32 mouse cellular contexts compared by ENCODE assay signal in the genomic region with DNA sequence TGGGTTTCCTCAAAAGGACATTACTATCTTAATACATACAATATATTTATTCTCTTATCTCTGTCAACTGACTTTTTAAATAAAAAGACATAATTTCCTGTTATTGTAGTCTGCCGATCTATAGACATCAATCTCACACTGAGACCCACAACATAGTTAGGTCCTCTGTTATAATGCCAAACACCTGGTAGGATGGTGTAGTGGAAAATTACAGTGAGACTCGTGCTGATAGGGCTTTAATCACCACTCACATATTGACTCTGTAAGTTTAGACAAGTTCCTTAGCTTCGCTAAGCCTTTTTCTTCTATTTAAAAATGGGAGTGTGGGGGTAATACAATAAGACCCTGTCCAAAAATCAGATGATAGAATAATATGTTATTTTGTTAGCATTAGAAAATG. TPM values are rescaled to one million over a fixed set of nuclear protein-coding genes. Genes with fewer than 3 reads are reported as not detected.
DNase-seq lines count a peak whose midpoint lies in the region; ATAC-seq lines count a peak whose summit lies in the region.
"Had no signal": no experiment of that assay in that cellular context is flagged by ENCODE, and none has a peak within 500 bp of the region (broad histone marks: within the 10 kb centered on the region; RNA-seq: fewer than 3 reads in every experiment).

No protein-coding gene starts in this region.

- ATAC-seq in heart, embryonic 13.5 days (ENCODE audit: extremely low read depth, insufficient number of reproducible peaks, low FRiP score, low TSS enrichment) = no peak
- ATAC-seq in CD4-positive, CD25-positive, alpha-beta regulatory T cell, adult 4 months = peak; percentile 52
- ATAC-seq in inflammation-experienced regulatory T-cells, adult 6 months = peak; percentile 53
- ATAC-seq: forebrain, embryonic 13.5 days; midbrain, embryonic 16.5 days had no signal

- H3K27me3 ChIP-seq in heart, embryonic 13.5 days (replicated peaks) = no peaks in the 10 kb centered on the region
- H3K27me3 ChIP-seq: forebrain, embryonic 13.5 days; intestine, embryonic 15.5 days; limb, embryonic 15.5 days; liver, embryonic 15.5 days; neural tube, embryonic 13.5 days; stomach, embryonic 15.5 days had no signal

- 0 out of 2 replicates have a peak overlapping the region, but pooled peaks have one; percentile 73 for H3K4me2 ChIP-seq in heart, embryonic 13.5 days
- H3K4me2 ChIP-seq: forebrain, embryonic 13.5 days; intestine, embryonic 15.5 days; limb, embryonic 15.5 days; liver, embryonic 15.5 days; lung, embryonic 14.5 days; midbrain, embryonic 11.5 days; neural tube, embryonic 13.5 days; stomach, embryonic 15.5 days had no signal

- H3K9ac ChIP-seq in heart, embryonic 13.5 days = peak overlapping the region; percentile 48
- H3K9ac ChIP-seq: forebrain, embryonic 13.5 days; intestine, embryonic 15.5 days; limb, embryonic 15.5 days; liver, embryonic 15.5 days; lung, embryonic 14.5 days; neural tube, embryonic 13.5 days; stomach, embryonic 15.5 days had no signal

- peaks cover 60% of the 10 kb centered on the region for H3K4me1 ChIP-seq in heart, embryonic 13.5 days

- H3K9me3 ChIP-seq in heart, embryonic 13.5 days = no peaks in the 10 kb centered on the region
- H3K9me3 ChIP-seq: forebrain, embryonic 13.5 days; intestine, embryonic 15.5 days; limb, embryonic 10.5 days; limb, embryonic 15.5 days; liver, embryonic 15.5 days; neural tube, embryonic 13.5 days; stomach, embryonic 15.5 days had no signal

- WGBS in heart, embryonic 13.5 days = 50% methylated on average over 3 of the region's 3 CpGs

- peak overlapping the region; percentile 100 for H3K27ac ChIP-seq in heart, embryonic 13.5 days (replicated peaks)
- H3K27ac ChIP-seq: forebrain, embryonic 13.5 days; intestine, embryonic 15.5 days; kidney, postnatal 0 days; limb, embryonic 10.5 days; limb, embryonic 15.5 days; liver, embryonic 15.5 days; neural tube, embryonic 13.5 days; stomach, embryonic 15.5 days had no signal

- DNase-seq in heart, postnatal 4 days = no peak
- peak; percentile 25 for DNase-seq in CD4-positive helper T cell, adult 2 months (ENCODE audit: low read depth, low spot score)
- DNase-seq in kidney, postnatal 14 days = no peak
- DNase-seq in spleen, postnatal 36 days (ENCODE audit: low spot score in 2 of 2) = no peak
- no peak for DNase-seq in right cerebral cortex, postnatal 36 days (ENCODE audit: low spot score in 2 of 2)
- DNase-seq: adrenal gland, postnatal 10 days; cerebellum, adult 8-10 months; cerebellum, postnatal 25 days; heart, postnatal 14 days; kidney, adult 2 months; lung, embryonic 14.5 days; lung, postnatal 14 days had no signal

- no peak overlapping the region for H3K4me3 ChIP-seq in heart, embryonic 13.5 days
- H3K4me3 ChIP-seq: forebrain, embryonic 13.5 days; intestine, embryonic 15.5 days; limb, embryonic 10.5 days; limb, embryonic 15.5 days; liver, embryonic 15.5 days; neural tube, embryonic 13.5 days; stomach, embryonic 15.5 days had no signal

- peaks cover 16% of the 10 kb centered on the region for H3K36me3 ChIP-seq in heart, embryonic 13.5 days
- H3K36me3 ChIP-seq: intestine, embryonic 15.5 days; stomach, embryonic 15.5 days had no signal

RNA-seq across cellular contexts. Expression of a gene that starts 2.2 kb away (rescaled TPM):
- 298 and 317 TPM in 2 replicates for polyA plus RNA-seq in heart, embryonic 13.5 days (2015; fragmentation: Nextera tagmentation; extraction: Ambion mirVana)
- 100 to 1,000 TPM; 764 to 831 TPM for total RNA-seq in heart, postnatal 4 days (2021)
- polyA plus RNA-seq in CD4-positive, CD25-positive, alpha-beta regulatory T cell, adult 4 months (2017; shearing (Covaris generic)) = 1 to 10 TPM; 2.3 to 6.2 TPM
- 10 to 100 TPM in 1 of 3 experiments, 1 to 10 TPM in 1, under 1 TPM in 1; 0.95 to 10.3 (median 2.3) TPM for polyA plus RNA-seq in inflammation-experienced regulatory T-cells, adult 6 months (2017; shearing (Covaris generic))

RNA-seq across cellular contexts. Expression of a gene that starts 13.0 kb away (rescaled TPM):
- polyA plus RNA-seq in heart, embryonic 13.5 days (2015; fragmentation: Nextera tagmentation; extraction: Ambion mirVana) = 5.1 and 5.7 TPM in 2 replicates
- 1 to 10 TPM; 1.1 to 1.6 TPM for total RNA-seq in heart, postnatal 4 days (2021)
- not detected for polyA plus RNA-seq in CD4-positive, CD25-positive, alpha-beta regulatory T cell, adult 4 months (2017; shearing (Covaris generic))
- not detected for polyA plus RNA-seq in inflammation-experienced regulatory T-cells, adult 6 months (2017; shearing (Covaris generic))
- total RNA-seq: adrenal gland, postnatal 10 days; gastrocnemius, postnatal 25 days; left cerebral cortex, postnatal 10 days had no signal
- polyA plus RNA-seq: C2C12; forebrain, embryonic 13.5 days; hindbrain, embryonic 11.5 days; hindbrain, embryonic 16.5 days; kidney, adult 2 months; kidney, postnatal 0 days; large intestine, adult 2 months; limb, embryonic 10.5 days; liver, embryonic 15.5 days; lung, embryonic 14.5 days; midbrain, embryonic 11.5 days; midbrain, embryonic 16.5 days; neural tube, embryonic 13.5 days; small intestine, adult 2 months; stomach, embryonic 15.5 days had no signal

RNA-seq across cellular contexts. Expression of a gene that starts 13.1 kb away (rescaled TPM):
- 237 and 277 TPM in 2 replicates for polyA plus RNA-seq in heart, embryonic 13.5 days (2015; fragmentation: Nextera tagmentation; extraction: Ambion mirVana)
- total RNA-seq in heart, postnatal 4 days (2021) = 100 to 1,000 TPM; 203 to 222 TPM
- 100 to 1,000 TPM; 203 to 275 TPM for polyA plus RNA-seq in CD4-positive, CD25-positive, alpha-beta regulatory T cell, adult 4 months (2017; shearing (Covaris generic))
- polyA plus RNA-seq in inflammation-experienced regulatory T-cells, adult 6 months (2017; shearing (Covaris generic)) = 100 to 1,000 TPM; 213 to 395 (median 300) TPM

RNA-seq across cellular contexts. Expression of a gene that starts 17.9 kb away (rescaled TPM):
- polyA plus RNA-seq in heart, embryonic 13.5 days (2015; fragmentation: Nextera tagmentation; extraction: Ambion mirVana) = 0.16 TPM in 1 of 2 replicates, not detected in the other
- total RNA-seq in heart, postnatal 4 days (2021) = under 1 TPM in 1 of 2 experiments, not detected in 1; 0.09 TPM
- polyA plus RNA-seq in CD4-positive, CD25-positive, alpha-beta regulatory T cell, adult 4 months (2017; shearing (Covaris generic)) = under 1 TPM in 1 of 2 experiments, not detected in 1; 0.24 TPM
- polyA plus RNA-seq in inflammation-experienced regulatory T-cells, adult 6 months (2017; shearing (Covaris generic)) = under 1 TPM in 1 of 3 experiments, not detected in 2; 0.19 TPM
- total RNA-seq: gastrocnemius, postnatal 25 days had no signal
- polyA plus RNA-seq: limb, embryonic 10.5 days; limb, embryonic 15.5 days had no signal

Comparison
In these comparisons a context has a peak if more than half of its experiments do, and no peak if none do; other contexts are left out.
1. RNA of a gene that starts 2.2 kb away (polyA plus RNA-seq): 298 to 317 TPM in heart, embryonic 13.5 days; 2.3 to 6.2 TPM in CD4-positive, CD25-positive, alpha-beta regulatory T cell, adult 4 months and 0.95 to 10.3 TPM in inflammation-experienced regulatory T-cells, adult 6 months; every median in the first group is over 10 times any median in the second.